Mouse (Mus musculus) G1E (cell line): Measurements from ENCODE around the gene Fgfr2.

Experiments used
- CTCF ChIP-seq: IDR thresholded peaks from 2 replicates; pipeline ENCODE4 v1.5.1; 2012; ENCODE audit warnings: low read depth, low read length, inconsistent platforms, mixed read lengths
- GATA1 ChIP-seq: IDR thresholded peaks from 2 replicates; pipeline ENCODE4 v1.6.1; 2012; ENCODE audit warnings: borderline replicate concordance, low read length, inconsistent platforms, mixed read lengths
- POLR2AphosphoS5 ChIP-seq: IDR thresholded peaks from 2 replicates; pipeline ENCODE4 v1.6.1; 2012; ENCODE audit warnings: low read depth, low read length, inconsistent platforms; ENCODE audit not compliant: insufficient replicate concordance
- TAL1 ChIP-seq: conservative IDR thresholded peaks from 2 replicates; pipeline ENCODE4 v1.6.1; 2012; ENCODE audit warnings: low read depth, low read length, inconsistent platforms, mixed read lengths

- TF ChIP-seq GATA1 (no peak), CTCF (no peak), TAL1 (no peak), POLR2AphosphoS5 (no peak)
These were observed 935.7 kb downstream of the Fgfr2 start for GRCm38 (mm10) chr7:132187456-132187855.
